Mouse (Mus musculus): ENCODE measurements around the gene Gdpd5.

Gdpd5 gene

GRCm38 (mm10) chr7:99405386-99406155 is 24.4 kb downstream of the Gdpd5 start:
- no peak for DNase-seq

DNA sequence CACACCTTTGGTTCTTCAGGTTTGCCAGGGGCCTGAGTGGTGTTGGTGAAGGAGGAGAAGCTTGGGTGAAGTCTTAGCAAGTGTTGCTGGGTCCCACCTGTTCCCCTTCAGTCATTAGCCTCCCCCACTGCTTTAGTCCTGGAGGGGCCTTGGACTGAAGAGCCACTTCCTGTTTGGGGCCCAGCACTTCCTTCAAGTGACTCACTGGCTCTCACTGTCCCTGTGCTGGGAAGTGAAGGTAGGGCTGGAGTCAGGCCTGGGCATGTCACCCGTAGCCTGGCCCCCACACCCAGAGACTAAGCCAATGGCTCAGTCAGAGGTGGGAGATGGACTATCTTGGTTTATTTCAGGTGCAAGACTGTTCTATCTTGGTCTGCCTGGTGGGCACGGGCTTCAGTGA is 26.4 kb downstream of the Gdpd5 start:
- no peak for DNase-seq

DNA sequence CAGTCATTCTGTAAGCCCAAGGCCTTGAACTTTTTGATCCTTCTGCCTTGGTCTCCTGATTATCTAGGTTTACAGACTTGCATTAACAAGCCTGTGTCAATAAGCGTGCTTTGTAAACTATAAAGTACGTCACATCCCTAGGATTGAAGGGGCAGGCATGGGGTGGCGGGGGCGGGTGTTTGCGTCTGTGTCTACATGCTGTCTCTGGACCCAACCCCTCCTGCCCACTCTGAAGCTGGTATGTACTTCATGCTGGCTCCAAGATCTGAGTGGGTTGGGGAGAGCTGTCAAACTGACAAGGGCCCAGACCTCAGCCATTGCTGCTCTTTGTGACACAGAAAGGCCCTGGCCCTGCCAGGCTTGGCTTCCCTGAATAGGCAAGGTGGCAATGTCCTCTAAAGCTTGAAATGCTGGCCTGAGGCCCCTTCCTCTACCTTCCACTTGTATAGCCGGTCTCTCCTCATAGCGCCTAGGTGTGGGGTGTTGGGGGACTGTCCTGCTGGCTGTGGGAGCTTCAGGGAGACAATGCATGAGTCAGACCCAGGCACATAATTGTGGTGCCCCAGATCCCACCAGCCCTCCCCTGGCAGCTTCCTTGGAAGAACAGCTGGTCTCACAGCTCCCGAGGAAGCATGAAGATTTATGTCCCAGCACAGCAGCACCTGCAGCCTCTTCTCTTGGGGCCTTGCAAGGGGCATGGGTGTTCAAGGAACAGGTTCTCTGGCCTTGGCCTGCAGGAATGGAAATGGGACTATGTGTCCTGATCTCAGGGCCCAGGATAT is 28.4 kb downstream of the Gdpd5 start:
- DNase-seq: no peak

- no peak for DNase-seq
Observed at GRCm38 (mm10) chr7:99410315-99410714, 29.1 kb downstream of the Gdpd5 start.

GRCm38 (mm10) chr7:99411047-99411779 is 30.0 kb downstream of the Gdpd5 start:
- no peak for DNase-seq

DNA sequence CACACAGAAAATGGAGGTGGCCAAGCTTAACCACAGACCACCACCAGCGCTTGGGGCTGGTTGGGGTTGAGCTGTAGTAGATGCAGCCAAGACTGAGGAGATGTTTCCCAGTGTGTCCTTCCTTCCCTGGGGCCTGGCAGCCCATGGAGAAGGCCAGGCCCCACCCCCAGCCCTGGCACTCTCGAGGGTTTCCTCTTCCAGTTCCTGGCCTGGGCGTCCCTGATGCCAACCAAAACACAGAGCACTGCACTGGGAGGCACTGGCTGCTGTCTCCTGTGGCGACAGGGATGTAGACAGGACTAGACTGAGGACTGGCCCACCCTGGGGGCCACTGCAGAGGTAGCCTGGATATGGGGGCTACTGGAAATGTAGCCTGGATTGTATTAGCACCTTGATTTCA is 33.8 kb downstream of the Gdpd5 start:
- DNase-seq: no peak

DNA sequence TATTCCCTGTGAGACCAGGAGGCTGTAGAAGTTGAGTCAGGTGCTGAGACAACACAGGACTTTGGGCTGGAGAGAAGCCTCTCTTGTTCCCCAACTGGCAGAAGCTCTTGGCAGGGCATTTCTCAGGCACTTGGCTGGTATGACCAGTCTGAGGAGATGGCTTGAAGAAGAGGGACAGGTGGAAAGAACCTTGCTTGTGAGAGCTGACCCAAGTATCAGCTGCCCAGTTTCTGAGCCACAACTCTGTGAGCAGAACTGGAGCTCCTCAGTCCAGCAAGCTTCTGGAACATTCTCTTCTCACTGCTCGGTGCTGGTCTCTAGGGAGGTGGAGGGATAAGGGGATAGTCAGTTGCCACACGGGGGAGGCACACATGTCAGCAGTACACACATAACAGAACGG is 38.1 kb downstream of the Gdpd5 start:
- no peak for DNase-seq

- DNase-seq: no peak
Observed at GRCm38 (mm10) chr7:99421006-99421405, 39.8 kb downstream of the Gdpd5 start.

DNA sequence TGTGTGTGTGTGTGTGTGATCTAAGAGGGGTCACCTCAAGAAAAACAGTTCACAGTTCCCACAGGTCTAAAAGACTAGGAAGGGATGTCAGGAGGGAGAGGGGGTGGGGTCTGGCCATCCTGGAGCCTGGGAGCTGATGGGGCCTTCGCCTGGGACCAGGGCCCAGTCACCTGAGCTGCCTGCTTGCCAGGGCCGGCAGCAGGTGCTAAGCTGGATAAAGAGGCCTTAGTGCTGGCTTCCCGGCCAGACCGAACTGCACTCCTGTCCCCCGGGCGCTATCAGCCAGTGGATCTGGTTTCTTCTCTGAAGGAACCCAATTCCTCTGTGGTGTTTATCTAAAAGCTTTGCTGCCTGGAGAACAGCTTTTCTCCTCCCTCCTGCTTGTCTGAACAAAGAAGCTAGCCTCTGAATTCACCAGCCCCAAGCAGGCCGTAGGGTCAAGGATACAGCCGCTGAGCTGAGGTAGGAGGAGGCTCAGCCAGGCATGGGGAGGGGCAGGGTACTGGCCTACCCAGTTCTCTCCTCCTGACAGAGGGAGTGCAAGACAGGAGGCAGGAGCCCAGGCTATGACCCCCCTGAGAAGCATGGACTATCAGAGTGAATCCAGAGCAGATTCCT is 43.4 kb downstream of the Gdpd5 start:
- no peak for DNase-seq

DNA sequence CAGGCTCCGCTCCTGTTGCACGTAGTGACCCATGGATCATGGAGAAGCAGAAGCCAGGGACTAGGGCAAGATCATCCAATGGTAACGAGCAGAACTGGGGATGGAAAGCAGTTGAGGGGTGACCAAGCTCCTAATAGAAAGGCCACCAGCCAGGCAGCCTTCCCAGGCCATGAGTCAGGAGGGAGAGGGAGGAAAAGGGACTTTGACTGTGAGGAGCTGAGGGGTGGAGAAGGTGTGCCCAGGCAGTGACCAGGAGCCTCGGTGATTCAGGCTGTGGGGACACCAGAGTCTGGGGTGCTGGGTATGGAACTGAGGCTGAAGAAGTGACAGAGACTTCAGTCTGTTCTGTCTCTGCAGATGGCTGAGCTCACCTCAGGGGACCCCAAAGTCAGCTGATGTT is 44.5 kb downstream of the Gdpd5 start:
- no peak for DNase-seq

DNA sequence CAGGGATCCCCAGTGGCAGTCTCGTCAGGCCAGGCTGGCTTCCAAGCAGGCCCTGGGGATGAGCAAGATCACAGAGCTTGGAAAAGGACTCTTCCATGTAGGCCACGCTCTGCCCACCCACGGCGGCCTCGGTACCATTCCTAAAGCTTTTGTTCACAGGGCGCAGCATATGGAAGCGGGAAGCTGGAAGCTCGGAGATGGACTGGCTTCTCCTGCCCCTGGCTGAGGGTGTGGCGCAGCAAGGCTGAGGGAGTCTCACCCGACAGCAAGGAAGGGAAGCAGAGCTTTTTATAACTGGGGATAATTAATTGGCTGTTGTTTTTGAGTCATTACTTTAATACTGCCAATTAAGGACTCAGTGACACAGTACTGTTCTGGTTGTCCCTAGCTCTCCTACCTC is 45.8 kb downstream of the Gdpd5 start:
- DNase-seq: no peak

DNA sequence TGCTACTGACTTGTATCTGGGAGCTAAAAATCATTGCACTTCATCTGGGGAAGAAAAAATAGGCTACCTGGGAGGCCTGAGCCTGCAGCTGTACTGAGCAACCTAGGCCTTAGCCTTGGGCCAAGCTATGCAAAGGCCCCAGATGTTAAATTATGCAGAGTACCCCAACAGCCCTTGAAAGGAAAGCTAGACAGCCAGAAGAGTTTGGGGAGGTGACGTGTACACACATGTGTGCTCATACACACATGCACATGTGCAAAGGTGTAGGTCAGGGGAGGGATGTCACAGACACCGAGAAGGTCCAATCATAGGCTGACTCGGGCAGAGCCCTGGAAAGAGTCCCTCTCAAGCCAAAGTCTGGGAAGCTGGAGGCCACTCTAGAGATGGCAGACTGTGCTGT is 46.8 kb downstream of the Gdpd5 start:
- no peak for DNase-seq

- DNase-seq: no peak
Observed at GRCm38 (mm10) chr7:99428836-99429235, 47.6 kb downstream of the Gdpd5 start.

GRCm38 (mm10) chr7:99429786-99430185 is 48.6 kb downstream of the Gdpd5 start:
- DNase-seq: no peak

- no peak for DNase-seq
Observed at GRCm38 (mm10) chr7:99430246-99430645, 49.0 kb downstream of the Gdpd5 start.

GRCm38 (mm10) chr7:99432248-99432647 is 51.0 kb downstream of the Gdpd5 start:
- DNase-seq: no peak

GRCm38 (mm10) chr7:99432863-99433262 is 51.6 kb downstream of the Gdpd5 start:
- DNase-seq: no peak

GRCm38 (mm10) chr7:99434672-99435250 is 53.5 kb downstream of the Gdpd5 start:
- DNase-seq: no peak

GRCm38 (mm10) chr7:99436530-99436929 is 55.3 kb downstream of the Gdpd5 start:
- no peak for DNase-seq

DNA sequence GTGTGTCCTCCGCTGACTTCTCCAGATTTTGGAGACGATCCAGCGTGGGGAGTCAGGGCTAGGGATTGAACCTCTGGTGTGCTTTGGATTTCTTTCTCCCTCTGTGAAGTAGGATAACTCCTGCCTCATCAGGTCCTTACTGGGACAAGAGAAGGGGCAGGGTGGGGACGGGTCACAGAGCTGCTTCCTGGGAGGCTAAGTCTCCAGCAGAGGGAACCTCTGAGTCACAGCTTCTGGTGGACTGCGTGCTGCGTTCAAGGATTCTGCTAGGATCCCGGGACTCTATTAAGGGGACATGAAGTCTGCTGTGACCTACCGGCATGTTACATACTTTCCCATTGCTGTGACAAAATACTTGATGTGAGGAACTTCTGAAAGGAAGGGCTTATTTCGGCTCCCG is 57.7 kb downstream of the Gdpd5 start:
- no peak for DNase-seq

- DNase-seq: no peak
Observed at GRCm38 (mm10) chr7:99441534-99442072, 60.4 kb downstream of the Gdpd5 start.

- no peak for DNase-seq
Observed at GRCm38 (mm10) chr7:99443164-99443563, 62.0 kb downstream of the Gdpd5 start.

- DNase-seq: no peak
Observed at GRCm38 (mm10) chr7:99444012-99444411, 62.8 kb downstream of the Gdpd5 start.
